Mouse (Mus musculus) cerebellum, adult 11-12 months (tissue): ENCODE measurements around the gene Carmil1.

Source experiments
- DNase-seq: peaks from one replicate; pipeline ENCODE4 v3.0.0; 2022

Carmil1 gene

GRCm38 (mm10) chr13:24257809-24258208 lies 22.8 kb downstream of the Carmil1 start:
- DNase-seq: no peak

- DNase-seq: no peak
Observed at GRCm38 (mm10) chr13:24253989-24254388, 26.6 kb downstream of the Carmil1 start.

DNA sequence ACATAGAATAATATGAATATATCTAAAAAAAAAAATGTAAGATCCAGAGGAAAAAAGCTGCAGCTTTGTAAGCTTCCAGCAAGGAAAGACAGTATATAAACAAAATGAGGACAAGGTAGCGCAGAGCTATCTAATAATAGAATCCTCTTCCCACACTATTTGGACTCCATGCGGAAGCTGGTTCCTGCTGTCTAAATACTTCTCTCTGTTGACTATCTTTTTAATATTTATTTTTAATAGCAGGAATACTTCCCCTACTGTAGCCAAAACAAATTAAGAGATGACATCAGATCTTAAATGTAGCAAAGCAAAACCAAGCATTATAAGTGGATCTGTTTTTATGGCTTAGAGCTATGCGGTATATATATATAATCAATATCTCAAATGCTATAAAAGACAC lies 27.0 kb downstream of the Carmil1 start:
- DNase-seq: no peak

GRCm38 (mm10) chr13:24251236-24251635 lies 29.4 kb downstream of the Carmil1 start:
- no peak for DNase-seq

DNA sequence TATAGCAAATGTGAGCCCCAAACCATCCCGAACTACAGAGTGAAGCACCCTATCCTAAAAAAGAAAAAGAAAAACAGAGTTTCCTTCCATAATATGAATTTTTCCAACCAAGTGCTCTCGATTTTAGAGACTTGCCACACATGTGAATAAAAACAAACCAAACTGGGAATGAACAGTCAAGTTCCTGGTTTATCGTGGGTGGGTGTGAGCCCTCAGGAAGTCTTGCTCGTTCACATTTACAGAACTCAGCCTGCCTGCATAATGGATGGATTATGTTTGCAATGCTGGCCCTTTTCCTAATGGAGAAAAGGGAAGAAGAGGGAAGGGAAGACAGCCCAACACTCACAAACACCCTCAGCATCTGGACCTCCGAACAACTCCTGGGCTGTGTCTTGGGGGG lies 32.7 kb downstream of the Carmil1 start:
- DNase-seq: no peak

DNA sequence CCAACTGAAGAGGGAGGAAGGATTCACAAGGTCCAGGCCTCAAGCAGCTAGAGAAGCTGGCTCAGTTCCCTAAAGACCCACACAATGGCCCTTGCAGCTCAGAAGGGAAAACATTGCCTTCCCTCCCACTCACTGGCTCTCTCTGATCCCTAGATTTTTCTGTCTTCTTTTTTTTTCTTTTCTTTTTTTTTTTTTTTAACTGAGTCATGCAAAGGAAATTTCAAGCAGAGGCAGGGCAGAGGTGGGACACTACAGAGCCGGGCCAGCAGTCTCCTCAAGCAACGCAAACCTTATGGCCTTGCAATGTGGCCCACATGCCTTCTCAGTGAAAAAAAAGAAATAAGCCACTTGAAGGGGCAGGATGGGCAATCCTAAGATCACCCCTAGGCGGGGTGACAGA lies 33.2 kb downstream of the Carmil1 start:
- DNase-seq: no peak

DNA sequence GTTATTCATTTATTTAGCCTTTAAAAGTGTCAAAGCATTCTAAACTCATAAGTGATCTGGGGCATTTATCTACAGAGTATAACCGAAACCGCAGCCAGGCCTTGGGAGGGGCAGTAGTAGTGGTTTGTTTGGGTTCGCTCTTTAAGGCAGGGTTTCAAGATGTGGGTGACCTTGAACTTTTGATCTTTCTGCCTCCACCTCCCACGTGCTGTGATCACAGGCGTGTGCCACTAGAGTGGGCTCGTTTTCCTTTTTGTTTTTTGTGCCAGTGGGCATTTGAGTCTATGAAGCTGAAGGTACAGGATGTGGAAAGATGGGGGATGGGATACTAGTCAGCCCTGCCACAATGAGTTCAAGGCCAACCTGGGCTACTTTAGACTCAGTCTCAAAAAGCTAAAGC lies 34.3 kb downstream of the Carmil1 start:
- DNase-seq: no peak

GRCm38 (mm10) chr13:24244613-24245012 lies 36.0 kb downstream of the Carmil1 start:
- DNase-seq: no peak

- peak; percentile 1 for DNase-seq
Observed at GRCm38 (mm10) chr13:24243964-24244363, 36.6 kb downstream of the Carmil1 start.

DNA sequence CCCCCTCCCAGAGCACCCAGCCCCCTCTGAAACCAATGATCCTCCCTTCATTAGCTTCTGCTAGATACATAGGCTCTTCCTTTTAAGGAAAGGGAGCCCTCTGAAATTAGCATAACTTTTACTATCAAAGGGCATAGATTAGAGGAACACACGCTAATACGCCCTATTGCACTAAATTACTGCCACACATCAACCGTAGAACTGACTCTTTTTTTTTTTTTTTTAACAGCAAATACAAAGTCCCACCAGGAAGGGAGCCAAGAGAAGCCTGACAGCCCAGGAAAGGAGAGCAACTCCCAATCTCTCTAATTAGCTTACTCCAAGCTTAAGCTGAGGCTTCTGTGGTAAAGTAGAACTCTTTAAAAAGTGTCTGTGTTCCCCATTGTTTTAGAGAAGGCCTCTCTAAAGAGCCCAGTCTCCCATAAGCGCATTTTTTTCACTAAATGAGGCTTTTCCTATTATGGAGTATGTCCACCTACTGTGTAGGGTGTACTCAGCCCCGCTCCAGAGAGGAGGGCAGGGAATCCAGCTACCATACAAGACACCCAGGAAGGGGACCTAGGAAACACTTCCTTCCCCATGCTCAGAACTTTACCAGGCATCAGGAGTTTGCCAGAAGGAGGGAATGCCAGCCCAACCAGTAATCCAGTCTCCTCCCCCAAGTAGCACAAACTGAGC lies 38.0 kb downstream of the Carmil1 start:
- DNase-seq: peak; percentile 2

- DNase-seq: no peak
Observed at GRCm38 (mm10) chr13:24241201-24241600, 39.4 kb downstream of the Carmil1 start.

GRCm38 (mm10) chr13:24240430-24240829 lies 40.2 kb downstream of the Carmil1 start:
- no peak for DNase-seq

DNA sequence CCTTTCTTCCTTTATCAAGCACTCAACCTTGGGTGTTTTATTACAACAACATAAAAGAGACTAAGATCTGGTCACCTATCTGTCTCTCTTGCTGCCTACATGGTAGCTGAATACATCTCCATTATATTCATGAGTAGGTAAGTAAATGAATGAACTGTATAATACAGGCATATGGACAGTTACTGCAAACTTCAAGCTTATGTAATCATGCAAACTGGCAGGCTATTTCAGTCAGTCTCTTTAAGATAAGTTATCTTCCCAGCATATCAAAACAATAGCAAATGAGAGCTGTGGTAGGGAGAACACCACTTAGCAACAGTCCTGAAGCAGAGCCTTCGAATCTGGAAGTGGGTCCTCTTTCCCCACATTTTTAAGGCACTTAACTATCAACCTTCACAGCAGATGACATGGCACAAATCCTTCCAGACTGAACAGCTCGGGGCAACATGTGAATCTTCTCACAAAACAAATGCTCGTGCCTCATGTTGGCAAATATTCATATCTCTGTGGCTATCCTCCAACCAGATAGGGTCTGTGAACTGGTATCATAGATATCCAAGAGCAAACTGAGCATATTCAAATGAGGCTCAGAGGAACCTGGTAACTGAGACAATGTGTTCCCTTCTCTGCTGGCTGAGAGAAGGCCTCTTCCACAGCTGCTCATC lies 42.0 kb downstream of the Carmil1 start:
- DNase-seq: peak; percentile 4

DNA sequence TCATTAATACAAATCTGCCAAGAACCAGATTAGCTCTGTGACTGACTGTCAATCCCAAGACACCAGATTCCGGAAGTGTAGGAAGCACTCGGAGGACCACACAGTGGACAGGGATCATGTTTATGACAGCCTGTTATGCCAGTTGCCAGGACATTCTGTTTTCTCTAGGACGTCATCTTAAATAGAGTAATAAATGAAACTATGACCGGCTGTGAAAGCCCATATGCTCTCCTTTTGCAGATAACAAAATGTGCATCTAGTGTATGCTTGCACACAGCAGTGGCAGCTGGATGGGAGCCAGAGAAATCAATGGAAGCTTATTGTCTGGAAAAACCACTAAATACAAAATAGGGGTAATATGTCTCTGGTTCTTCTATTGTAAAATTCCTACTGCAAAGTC lies 43.9 kb downstream of the Carmil1 start:
- DNase-seq: peak; percentile 46

GRCm38 (mm10) chr13:24232750-24233149 lies 47.8 kb downstream of the Carmil1 start:
- DNase-seq: no peak

DNA sequence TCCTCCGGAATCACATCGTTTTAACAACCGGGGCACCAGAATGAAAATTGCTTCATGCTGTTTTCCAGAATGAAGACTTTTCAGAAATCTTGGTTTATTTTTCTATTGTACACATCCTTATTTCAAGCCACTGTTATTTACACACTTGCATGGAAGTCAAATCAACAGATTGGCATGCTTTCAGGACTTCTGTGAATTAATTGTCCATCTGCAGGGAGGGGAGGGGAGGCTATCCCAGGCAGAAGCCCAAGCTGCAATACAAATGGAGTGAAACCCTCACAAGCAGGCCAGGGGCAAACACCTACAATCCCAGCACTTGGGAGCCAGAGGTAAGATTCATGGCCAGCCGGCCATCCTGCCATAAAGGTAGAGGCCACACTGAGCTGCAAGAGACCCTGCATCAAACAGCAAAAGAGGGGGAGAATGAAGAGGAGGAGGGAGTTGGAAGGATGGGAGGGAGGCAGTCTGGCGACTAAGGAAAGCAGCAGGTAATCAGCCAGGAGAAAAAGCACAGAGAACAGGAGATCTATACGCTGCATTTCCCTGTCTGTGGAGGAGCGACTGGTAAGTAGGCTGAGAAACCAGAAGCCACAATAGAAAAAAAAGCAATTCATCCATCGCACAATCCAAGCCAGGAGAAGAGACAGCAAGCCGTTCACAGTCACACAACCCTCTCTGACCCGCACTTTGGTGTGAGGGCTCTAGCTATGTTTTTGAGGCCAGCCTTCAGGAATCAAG lies 48.7 kb downstream of the Carmil1 start:
- peak; percentile 37 for DNase-seq

DNA sequence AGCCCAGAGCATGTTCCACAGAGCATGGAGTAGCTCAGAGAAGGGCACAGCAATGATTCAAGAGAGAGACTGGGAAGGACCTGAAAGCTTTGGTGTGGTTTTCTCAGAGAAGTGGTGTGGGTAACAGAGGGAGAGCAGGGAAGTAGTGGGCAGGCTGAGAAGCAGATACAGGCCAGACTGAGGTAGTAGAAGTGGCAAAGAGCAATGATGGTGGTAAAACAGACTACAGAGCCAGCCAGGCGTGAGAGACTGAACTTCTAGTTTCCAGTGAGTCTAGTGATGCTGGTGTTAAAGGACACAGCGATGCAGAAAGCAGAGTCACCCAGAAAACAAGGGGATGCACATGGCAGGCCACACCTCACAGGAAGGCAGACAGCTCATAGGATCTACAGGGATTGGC lies 49.4 kb downstream of the Carmil1 start:
- no peak for DNase-seq

GRCm38 (mm10) chr13:24230541-24231095 lies 50.0 kb downstream of the Carmil1 start:
- no peak for DNase-seq

- DNase-seq: no peak
Observed at GRCm38 (mm10) chr13:24223425-24224201, 57.0 kb downstream of the Carmil1 start.

- DNase-seq: no peak
Observed at GRCm38 (mm10) chr13:24220441-24220970, 60.1 kb downstream of the Carmil1 start.

- DNase-seq: no peak
Observed at GRCm38 (mm10) chr13:24211229-24211628, 69.4 kb downstream of the Carmil1 start.

DNA sequence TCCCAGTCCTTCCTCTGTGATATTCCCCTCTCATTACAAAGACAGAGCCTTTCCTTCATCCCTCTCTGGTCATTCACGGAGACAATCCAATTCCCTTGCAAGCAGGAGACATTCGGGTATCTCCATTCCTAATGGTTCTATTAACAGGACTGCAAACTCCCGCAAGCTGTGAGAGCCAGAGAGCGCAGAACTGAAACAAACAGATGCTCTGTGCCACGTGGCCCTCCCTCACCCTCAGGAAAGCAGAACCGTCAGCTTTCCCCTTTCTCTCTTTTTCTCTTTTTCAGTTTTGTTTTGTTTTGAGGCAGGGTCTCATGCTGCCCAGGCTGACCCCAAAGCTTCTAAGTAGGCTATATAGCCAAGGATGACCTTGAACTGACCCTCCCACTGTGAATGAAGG lies 74.5 kb downstream of the Carmil1 start:
- DNase-seq: no peak

GRCm38 (mm10) chr13:24202314-24202713 lies 78.3 kb downstream of the Carmil1 start:
- DNase-seq: no peak
